Mouse (Mus musculus) CH12.LX (cell line): ENCODE measurements around the gene Csdc2. TPM values are rescaled to one million over a fixed set of nuclear protein-coding genes. Genes with fewer than 3 reads are reported as not detected.
A peak's percentile ranks its signal among the peaks of the same experiment; 100 is the strongest.
"Not testable (repeated sequence)": the region's sequence is repeated elsewhere in the genome, so short reads cannot be mapped to it uniquely, and the experiment has no call there.

Experiments used
- DNase-seq: peaks from one replicate; pipeline ENCODE4 v3.0.0-alpha.2; 2013; ENCODE audit errors: extremely low read depth
- H3K27ac ChIP-seq: 2 replicates; pipeline ENCODE4 v1.5.1; 2012; ENCODE audit warnings: low read depth, mild to moderate bottlenecking, control low read depth, moderate library complexity; ENCODE audit not compliant: insufficient read depth
- H3K27me3 ChIP-seq: replicated peaks from 2 replicates; pipeline ENCODE3; 2012; ENCODE audit warnings: inconsistent platforms
- H3K36me3 ChIP-seq, 2 experiments: replicated peaks in 1 of 2; 2 replicates each; pipeline versions ENCODE3 to v1.6.1; 2012; ENCODE audit warnings: inconsistent platforms in 1 of 2, low read length in 1 of 2, mild to moderate bottlenecking in 1 of 2, mixed read lengths in 1 of 2, moderate library complexity in 1 of 2; ENCODE audit not compliant: control insufficient read depth in 1 of 2, insufficient read depth in 1 of 2
- H3K4me1 ChIP-seq, 2 experiments: 2 replicates each; pipeline ENCODE4 v1.6.1; 2012; ENCODE audit warnings: inconsistent platforms in 1 of 2, moderate library complexity in 1 of 2; ENCODE audit not compliant: insufficient read depth in 2 of 2, control insufficient read depth in 1 of 2
- H3K4me2 ChIP-seq: 2 replicates; pipeline ENCODE4 v1.6.1; 2012; ENCODE audit warnings: low read depth, mild to moderate bottlenecking, control low read depth; ENCODE audit not compliant: poor library complexity, insufficient read depth, severe bottlenecking
- H3K4me3 ChIP-seq, 3 experiments: fragments of 150-350 bp in 1 of 3; sonication (generic) in 1 of 3; replicated peaks in 1 of 3; 2 replicates each; pipeline versions ENCODE3 to v1.5.1; 2011 to 2012; ENCODE audit warnings: low read depth in 2 of 3, low read length in 2 of 3, mild to moderate bottlenecking in 2 of 3, moderate library complexity in 2 of 3, control low read depth in 1 of 3, improper control_type of control experiment in 1 of 3, inconsistent platforms in 1 of 3, mixed read lengths in 1 of 3; ENCODE audit not compliant: poor library complexity in 1 of 3
- H3K79me2 ChIP-seq: replicated peaks from 2 replicates; pipeline ENCODE4 v1.6.1; 2012; ENCODE audit warnings: mild to moderate bottlenecking, moderate library complexity; ENCODE audit not compliant: control insufficient read depth, poor library complexity, insufficient read depth, severe bottlenecking; ENCODE audit errors: extremely low read depth
- H3K9ac ChIP-seq: 2 replicates; pipeline ENCODE4 v1.6.1; 2012; ENCODE audit warnings: low read depth, mild to moderate bottlenecking, control low read depth, moderate library complexity; ENCODE audit not compliant: insufficient read depth
- H3K9me3 ChIP-seq: replicated peaks from 2 replicates; pipeline ENCODE3; 2012; ENCODE audit warnings: low read length, inconsistent platforms, mixed read lengths
- BHLHE40 ChIP-seq: IDR thresholded peaks from 2 replicates; pipeline ENCODE4 v1.6.1; 2011; ENCODE audit warnings: mild to moderate bottlenecking, low read depth, low read length, improper control_type of control experiment
- CTCF ChIP-seq, 2 experiments: IDR thresholded peaks in 1 of 2; conservative IDR thresholded peaks in 1 of 2; 2 replicates each; pipeline ENCODE4 v1.5.1; 2011 to 2012; ENCODE audit warnings: low read depth in 2 of 2, low read length in 2 of 2, improper control_type of control experiment in 1 of 2, inconsistent platforms in 1 of 2, mild to moderate bottlenecking in 1 of 2, moderate library complexity in 1 of 2
- E2F4 ChIP-seq: IDR thresholded peaks from 2 replicates; pipeline ENCODE4 v1.6.1; 2011; ENCODE audit warnings: low read depth, low read length, improper control_type of control experiment; ENCODE audit not compliant: insufficient replicate concordance
- ETS1 ChIP-seq: conservative IDR thresholded peaks from 2 replicates; pipeline ENCODE4 v1.6.1; 2012; ENCODE audit warnings: low read depth, mild to moderate bottlenecking, inconsistent platforms, low read length, improper control_type of control experiment, moderate library complexity
- GABPA ChIP-seq: IDR thresholded peaks from 2 replicates; pipeline ENCODE4 v1.6.1; 2012; ENCODE audit warnings: low read depth, low read length, improper control_type of control experiment, inconsistent platforms; ENCODE audit not compliant: insufficient replicate concordance
- HCFC1 ChIP-seq: IDR thresholded peaks from 2 replicates; pipeline ENCODE4 v1.6.1; 2012; ENCODE audit warnings: low read depth, mild to moderate bottlenecking, inconsistent platforms, low read length, improper control_type of control experiment
- JUN ChIP-seq: IDR thresholded peaks from 2 replicates; pipeline ENCODE4 v1.6.1; 2011; ENCODE audit warnings: low read depth, mild to moderate bottlenecking, low read length, improper control_type of control experiment, moderate library complexity; ENCODE audit not compliant: insufficient read depth
- JUND ChIP-seq: conservative IDR thresholded peaks from 2 replicates; pipeline ENCODE4 v1.6.1; 2011; ENCODE audit warnings: low read depth, low read length, improper control_type of control experiment
- MAZ ChIP-seq: IDR thresholded peaks from 2 replicates; pipeline ENCODE4 v1.6.1; 2012; ENCODE audit warnings: low read depth, mild to moderate bottlenecking, inconsistent platforms, low read length, improper control_type of control experiment, moderate library complexity
- MEF2A ChIP-seq: IDR thresholded peaks from 2 replicates; pipeline ENCODE4 v1.6.1; 2014; ENCODE audit warnings: low read depth, mild to moderate bottlenecking, inconsistent platforms, low read length, improper control_type of control experiment, borderline replicate concordance
- MXI1 ChIP-seq: IDR thresholded peaks from 2 replicates; pipeline ENCODE4 v1.6.1; 2011; ENCODE audit warnings: mild to moderate bottlenecking, low read depth, low read length, improper control_type of control experiment
- MYC ChIP-seq: IDR thresholded peaks from 2 replicates; pipeline ENCODE4 v1.6.1; 2011; ENCODE audit warnings: low read depth, mild to moderate bottlenecking, improper control_type of control experiment, low read length
- NELFE ChIP-seq: IDR thresholded peaks from 2 replicates; pipeline ENCODE4 v1.6.1; 2011; ENCODE audit warnings: low read depth, low read length, improper control_type of control experiment
- NRF1 ChIP-seq: IDR thresholded peaks from 2 replicates; pipeline ENCODE4 v1.6.1; 2014; ENCODE audit warnings: low read depth, mild to moderate bottlenecking, inconsistent platforms, low read length, improper control_type of control experiment, moderate library complexity
- POLR2A ChIP-seq: IDR thresholded peaks from 2 replicates; pipeline ENCODE4 v1.6.1; 2011; ENCODE audit warnings: low read depth, mild to moderate bottlenecking, improper control_type of control experiment, low read length
- SMC3 ChIP-seq: IDR thresholded peaks from 2 replicates; pipeline ENCODE4 v1.6.1; 2011; ENCODE audit warnings: low read depth, low read length, improper control_type of control experiment
- TBP ChIP-seq: conservative IDR thresholded peaks from 2 replicates; pipeline ENCODE4 v1.6.1; 2011; ENCODE audit warnings: low read depth, low read length, improper control_type of control experiment
- UBTF ChIP-seq: IDR thresholded peaks from 2 replicates; pipeline ENCODE4 v1.6.1; 2012; ENCODE audit warnings: low read depth, mild to moderate bottlenecking, inconsistent platforms, low read length, improper control_type of control experiment, moderate library complexity
- USF1 ChIP-seq: IDR thresholded peaks from 2 replicates; pipeline ENCODE4 v1.6.1; 2014; ENCODE audit warnings: low read depth, mild to moderate bottlenecking, inconsistent platforms, low read length, improper control_type of control experiment
- ZC3H11A ChIP-seq: IDR thresholded peaks from 2 replicates; pipeline ENCODE4 v1.6.1; 2012; ENCODE audit warnings: low read depth, mild to moderate bottlenecking, inconsistent platforms, low read length, improper control_type of control experiment
- ZNF384 ChIP-seq: IDR thresholded peaks from 2 replicates; pipeline ENCODE4 v1.6.1; 2012; ENCODE audit warnings: low read depth, low read length, improper control_type of control experiment, inconsistent platforms
- dilution Hi-C: fragments of 300-500 bp; cut with MboI; formaldehyde crosslinking; loops from 2 replicates; pipeline ENCODE4 v1.14.3; 2020; ENCODE audit warnings: low sequenced_read_pairs; ENCODE audit not compliant: extremely low pct_unique_long_range_greater_than_20kb, extremely low pct_ligation_motif_present
- in situ Hi-C: fragments of 300-500 bp; cut with MboI; formaldehyde crosslinking; loops from 3 replicates; pipeline ENCODE4 v1.14.3; 2019; ENCODE audit warnings: low sequenced_read_pairs, low pct_ligation_motif_present, low pct_unique_long_range_greater_than_20kb, mixed read lengths
- polyA plus RNA-seq: library from polyadenylated mRNA; unstranded; fragments of >175 nt; gene quantifications from 2 replicates; pipeline ENCODE4 v1.2.1, GENCODE M21; 2012; ENCODE audit warnings: low read depth; ENCODE audit not compliant: insufficient read length
- total RNA-seq, 2 experiments: library from RNA; depleted of rRNA; stranded (reverse); fragments of 300-350 nt in 1 of 2; fragments of >200 nt in 1 of 2; gene quantifications; 2 replicates each; pipeline ENCODE4 v1.2.3; 2012 to 2014

Csdc2 gene
- total and polyA plus RNA-seq, 3 experiments, result 0.08 to 0.43 TPM; not detected in 1

DNA sequence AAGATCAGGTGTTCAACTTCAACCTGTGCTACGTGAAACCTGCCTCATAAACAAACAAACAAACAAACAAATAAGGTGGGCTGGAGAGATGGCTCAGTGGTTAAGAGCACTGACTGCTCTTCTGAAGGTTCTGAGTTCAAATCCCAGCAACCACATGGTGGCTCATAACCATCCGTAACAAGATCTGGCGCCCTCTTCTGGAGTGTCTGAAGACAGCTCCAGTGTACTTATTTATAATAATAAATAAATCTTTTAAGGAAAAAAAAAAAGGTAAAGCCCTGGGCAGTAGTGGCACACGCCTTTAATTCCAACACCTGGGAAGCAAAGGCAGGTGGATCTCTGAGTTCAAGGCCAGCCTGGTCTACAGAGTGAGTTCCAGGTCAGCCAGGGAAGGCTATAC is 27.8 kb upstream of the Csdc2 start:
- peak in 1 of 2 experiments; percentile 21; a peak in 1 of 4 replicates for TF ChIP-seq CTCF (conservative IDR thresholded peaks at IDR 0.05 in 1 of 2, IDR thresholded peaks at IDR 0.05 in 1 of 2; ENCODE audit: low read depth in 2 of 2, low read length in 2 of 2)
- H3K9me3 ChIP-seq, H3K9ac ChIP-seq, dilution Hi-C loops, DNase-seq, H3K4me1 ChIP-seq, H3K4me3 ChIP-seq, H3K79me2 ChIP-seq, H3K27ac ChIP-seq, H3K27me3 ChIP-seq, H3K4me2 ChIP-seq: not testable (repeated sequence)
- peaks cover 79 to 94% of the 10 kb centered on the region in 2 experiments for H3K36me3 ChIP-seq
- in situ Hi-C loops, result loop anchor here (25.0 kb wide), 1 partner anchor 196 kb away; no protein-coding TSS in a partner anchor

DNA sequence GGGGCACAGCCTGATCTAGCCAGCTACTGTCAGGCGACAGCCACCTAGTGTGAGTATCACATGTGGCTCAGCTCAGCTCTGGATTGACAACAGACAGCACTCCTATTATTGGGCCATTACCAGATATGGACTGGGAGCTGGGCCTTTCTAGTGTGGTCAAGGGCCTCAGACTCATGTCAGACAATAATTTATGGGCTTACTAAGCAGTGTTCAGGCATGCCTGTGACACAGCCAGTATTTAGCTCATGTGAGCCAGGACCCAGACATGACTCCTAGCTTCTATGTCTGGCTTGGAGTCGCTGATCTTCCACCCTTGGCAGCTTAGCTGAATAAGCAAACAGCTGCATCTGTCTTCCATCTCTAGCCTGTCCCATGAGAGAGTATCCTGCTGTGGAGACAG is 24.1 kb upstream of the Csdc2 start:
- H3K36me3 ChIP-seq, result peaks cover 83 to 93% of the 10 kb centered on the region in 2 experiments
- H3K27ac ChIP-seq, result no peak overlapping the region
- in situ Hi-C loops, result loop anchor here (25.0 kb wide), 1 partner anchor 200 kb away; no protein-coding TSS in a partner anchor
- H3K4me3 ChIP-seq, result no peak overlapping the region
- H3K4me2 ChIP-seq, result no peak overlapping the region
- dilution Hi-C loops, result no loop called here
- no peaks in the 10 kb centered on the region for H3K4me1 ChIP-seq
- no peaks in the 10 kb centered on the region for H3K27me3 ChIP-seq
- no peak overlapping the region for H3K9ac ChIP-seq
- H3K79me2 ChIP-seq, result no peaks in the 10 kb centered on the region
- no peak for DNase-seq
- no peaks in the 10 kb centered on the region for H3K9me3 ChIP-seq
- no peak for TF ChIP-seq BHLHE40
- TF ChIP-seq GABPA, result no peak
- TF ChIP-seq TBP, result no peak
- peak; percentile 31; the same call in 1 of the 2 replicates for TF ChIP-seq POLR2A
- TF ChIP-seq, all 38 proteins: peak for 1

DNA sequence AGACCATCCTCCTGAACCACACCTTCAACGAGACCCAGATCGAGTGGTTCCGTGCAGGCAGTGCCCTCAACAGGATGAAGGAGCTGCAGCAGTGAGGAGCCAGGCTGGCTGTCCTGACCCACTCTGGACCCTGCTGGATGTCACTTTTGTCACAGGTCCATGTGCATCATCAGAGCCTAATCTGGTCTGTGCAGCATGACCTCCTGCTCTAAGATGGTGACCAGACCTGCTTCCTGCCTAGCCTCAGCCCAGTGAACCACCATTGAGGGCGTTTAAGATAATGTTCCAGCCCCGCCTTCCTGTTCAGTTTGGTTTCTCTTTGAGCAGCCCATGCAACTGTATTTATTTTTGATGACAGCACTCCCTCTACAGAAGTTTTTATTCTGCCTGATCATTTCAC is 21.9 kb upstream of the Csdc2 start:
- no peak overlapping the region for H3K4me3 ChIP-seq
- no peaks in the 10 kb centered on the region for H3K79me2 ChIP-seq
- in situ Hi-C loops, result loop anchor here (25.0 kb wide), 1 partner anchor 202 kb away; no protein-coding TSS in a partner anchor
- dilution Hi-C loops, result no loop called here
- H3K4me2 ChIP-seq, result no peak overlapping the region
- H3K27me3 ChIP-seq, result no peaks in the 10 kb centered on the region
- no peak overlapping the region for H3K9ac ChIP-seq
- H3K4me1 ChIP-seq, result no peaks in the 10 kb centered on the region
- H3K27ac ChIP-seq, result no peak overlapping the region
- H3K9me3 ChIP-seq, result no peaks in the 10 kb centered on the region
- peaks cover 74 to 97% of the 10 kb centered on the region in 2 experiments for H3K36me3 ChIP-seq
- no peak for DNase-seq
- TF ChIP-seq SMC3 (no peak), MEF2A (no peak), TBP (no peak), MAZ (no peak), JUND (no peak), ZC3H11A (no peak), GABPA (no peak), HCFC1 (no peak), UBTF (no peak), ETS1 (no peak), MYC (no peak), ZNF384 (no peak), CTCF (conservative IDR thresholded peaks at IDR 0.05 in 1 of 2, IDR thresholded peaks at IDR 0.05 in 1 of 2; ENCODE audit: low read depth in 2 of 2, low read length in 2 of 2) (no peak), E2F4 (no peak), JUN (no peak), NRF1 (no peak), NELFE (no peak), MXI1 (no peak), BHLHE40 (no peak), USF1 (no peak)
